8 mouse cellular contexts compared by ENCODE assay signal in genomic region chr2:91068872-91069165, GRCm38 (mm10). TPM values are rescaled to one million over a fixed set of nuclear protein-coding genes. Genes with fewer than 3 reads are reported as not detected.
DNase-seq lines count a peak whose midpoint lies in the region; ATAC-seq and TF ChIP-seq lines count a peak whose summit lies in the region.

No protein-coding gene starts in this region.

- H3K9me3 ChIP-seq in embryonic facial prominence, embryonic 12.5 days, result no peaks in the 10 kb centered on the region
- H3K9me3 ChIP-seq in hindbrain, postnatal 0 days (ENCODE audit: low read length), result no peaks in the 10 kb centered on the region

- TF ChIP-seq CTCF in left cerebral cortex, adult 2 months (IDR thresholded peaks at IDR 0.05), result no peak
- TF ChIP-seq CTCF in hindbrain, postnatal 0 days (IDR thresholded peaks at IDR 0.05; ENCODE audit: low read depth), result no peak

- no peak for DNase-seq in left cerebral cortex, adult 2 months (ENCODE audit: extremely low spot score in 1 of 2, low spot score in 2 of 2)
- DNase-seq in left cerebral cortex, postnatal 25 days (ENCODE audit: low spot score in 2 of 2), result no peak
- DNase-seq in hindbrain, postnatal 0 days (ENCODE audit: low spot score), result no peak
- no peak for DNase-seq in cerebellum, adult 8-10 months
- DNase-seq in retina, postnatal 1 day, result no peak

- H3K36me3 ChIP-seq in embryonic facial prominence, embryonic 12.5 days, result peaks cover 29% of the 10 kb centered on the region
- peaks cover 10% of the 10 kb centered on the region for H3K36me3 ChIP-seq in hindbrain, postnatal 0 days (ENCODE audit: insufficient read depth, low read length)
- peaks cover 4% of the 10 kb centered on the region for H3K36me3 ChIP-seq in myocyte (ENCODE audit: control insufficient read depth, insufficient read depth)

- peak overlapping the region; percentile 66 for H3K9ac ChIP-seq in embryonic facial prominence, embryonic 12.5 days
- H3K9ac ChIP-seq in hindbrain, postnatal 0 days (replicated peaks; ENCODE audit: low read length), result peak overlapping the region; percentile 72

- no peaks in the 10 kb centered on the region for H3K27me3 ChIP-seq in embryonic facial prominence, embryonic 12.5 days
- H3K27me3 ChIP-seq in hindbrain, postnatal 0 days (ENCODE audit: insufficient read depth, low read length), result no peaks in the 10 kb centered on the region
- no peaks in the 10 kb centered on the region for H3K27me3 ChIP-seq in myocyte (ENCODE audit: control insufficient read depth, insufficient read depth, insufficient read length)

- peak overlapping the region; percentile 4 for H3ac ChIP-seq in myocyte (ENCODE audit: control insufficient read depth, insufficient read length)

- TF ChIP-seq POLR2A in myocyte (IDR thresholded peaks at IDR 0.05; ENCODE audit: insufficient read length, low read depth), result no peak

- peak overlapping the region; percentile 80; the same call in 1 of the 2 replicates for H3K27ac ChIP-seq in left cerebral cortex, adult 2 months
- no peak overlapping the region for H3K27ac ChIP-seq in embryonic facial prominence, embryonic 12.5 days
- H3K27ac ChIP-seq in hindbrain, postnatal 0 days, result no peak overlapping the region

- WGBS in embryonic facial prominence, embryonic 12.5 days, result 46% methylated on average over 6 of the region's 6 CpGs
- 46% methylated on average over 6 of the region's 6 CpGs for WGBS in hindbrain, postnatal 0 days

- intact Hi-C loops in left cerebral cortex, adult 2 months (cut with DNase I), result no loop called here
- intact Hi-C loops in left cerebral cortex, postnatal 25 days (cut with DNase I), result no loop called here

- H3K79me2 ChIP-seq in myocyte (ENCODE audit: control insufficient read depth, insufficient read depth), result no peaks in the 10 kb centered on the region

- ATAC-seq in embryonic facial prominence, embryonic 12.5 days (ENCODE audit: insufficient number of reproducible peaks, insufficient read depth, low FRiP score, low TSS enrichment), result no peak
- ATAC-seq in hindbrain, postnatal 0 days, result no peak
- ATAC-seq in megakaryocyte-erythroid progenitor cell, adult 5-6 weeks (replicated peaks; ENCODE audit: low FRiP score, low TSS enrichment, poor library complexity, severe bottlenecking), result no peak

- peak overlapping the region; percentile 89 for H3K4me3 ChIP-seq in left cerebral cortex, adult 2 months
- peak overlapping the region; percentile 62 for H3K4me3 ChIP-seq in embryonic facial prominence, embryonic 12.5 days
- H3K4me3 ChIP-seq in hindbrain, postnatal 0 days (ENCODE audit: low read length), result peak overlapping the region; percentile 70
- peak overlapping the region; percentile 35 for H3K4me3 ChIP-seq in myocyte

- H3K4me2 ChIP-seq in embryonic facial prominence, embryonic 12.5 days (replicated peaks), result peak overlapping the region; percentile 94
- peak overlapping the region; percentile 67 for H3K4me2 ChIP-seq in hindbrain, postnatal 0 days (ENCODE audit: low read depth, low read length)
- peak overlapping the region; percentile 80 for H3K4me2 ChIP-seq in myocyte (ENCODE audit: low read depth)

- peaks cover 15% of the 10 kb centered on the region for H3K4me1 ChIP-seq in embryonic facial prominence, embryonic 12.5 days
- H3K4me1 ChIP-seq in hindbrain, postnatal 0 days (ENCODE audit: insufficient read depth, low read length), result peaks cover 20% of the 10 kb centered on the region

TF ChIP-seq in myocyte, 11 proteins besides CTCF, POLR2A, EP300 and RAD21:
- TF ChIP-seq MYOD1 (IDR thresholded peaks at IDR 0.05; ENCODE audit: control insufficient read depth in 1 of 3, insufficient read length in 2 of 3, low read depth in 2 of 3), result no peak
- no peak for TF ChIP-seq TCF3 (IDR thresholded peaks at IDR 0.05; ENCODE audit: insufficient read length, low read depth)
- no peak for TF ChIP-seq TCF12 (IDR thresholded peaks at IDR 0.05; ENCODE audit: insufficient read depth, poor library complexity, severe bottlenecking)
- TF ChIP-seq POLR2AphosphoS2 (IDR thresholded peaks at IDR 0.05; ENCODE audit: insufficient read length, low read depth), result peak; percentile 88

RNA-seq across cellular contexts. Expression of gene Slc39a13, which starts 1.4 kb away (rescaled TPM):
- 10 to 100 TPM; 30.1 to 32.3 TPM for total RNA-seq in left cerebral cortex, adult 2 months (2021)
- 10 to 100 TPM; 25.1 to 29.4 TPM for total RNA-seq in left cerebral cortex, postnatal 25 days (2021)
- 41.9 and 44.9 TPM in 2 replicates for polyA plus RNA-seq in embryonic facial prominence, embryonic 12.5 days (2016; fragmentation: Nextera tagmentation; extraction: Ambion mirVana)
- total RNA-seq in hindbrain, postnatal 0 days (2014; rRNA removed), result 37.1 and 42.7 TPM in 2 replicates
- 22.6 and 24.4 TPM in 2 replicates for polyA plus RNA-seq in hindbrain, postnatal 0 days (2015; fragmentation: Nextera tagmentation; extraction: Ambion mirVana)
- polyA plus RNA-seq in myocyte (2012; fragmentation: generic; extraction: Trizol), result 41.1 TPM
- total RNA-seq in megakaryocyte-erythroid progenitor cell, adult 5-6 weeks (2014; fragmentation: Nextera tagmentation), result 18.9 and 21.3 TPM in 2 replicates
- total RNA-seq in megakaryocyte-erythroid progenitor cell, adult 5-6 weeks (2017), result 6.4 and 10.6 TPM in 2 replicates

RNA-seq across cellular contexts. Expression of gene Spi1, which starts 13.4 kb away (rescaled TPM):
- 1 to 10 TPM; 3.4 to 4.8 TPM for total RNA-seq in left cerebral cortex, adult 2 months (2021)
- total RNA-seq in left cerebral cortex, postnatal 25 days (2021), result 1 to 10 TPM; 3.0 to 5.3 TPM
- 4.0 and 4.9 TPM in 2 replicates for polyA plus RNA-seq in embryonic facial prominence, embryonic 12.5 days (2016; fragmentation: Nextera tagmentation; extraction: Ambion mirVana)
- total RNA-seq in hindbrain, postnatal 0 days (2014; rRNA removed), result 3.0 and 8.5 TPM in 2 replicates
- polyA plus RNA-seq in hindbrain, postnatal 0 days (2015; fragmentation: Nextera tagmentation; extraction: Ambion mirVana), result 4.5 and 4.9 TPM in 2 replicates
- 0.04 TPM for polyA plus RNA-seq in myocyte (2012; fragmentation: generic; extraction: Trizol)
- total RNA-seq in megakaryocyte-erythroid progenitor cell, adult 5-6 weeks (2014; fragmentation: Nextera tagmentation), result 5.9 and 10.4 TPM in 2 replicates
- 3.7 and 8.8 TPM in 2 replicates for total RNA-seq in megakaryocyte-erythroid progenitor cell, adult 5-6 weeks (2017)

RNA-seq across cellular contexts. Expression of gene Psmc3, which starts 15.0 kb away (rescaled TPM):
- 100 to 1,000 TPM; 205 to 207 TPM for total RNA-seq in left cerebral cortex, adult 2 months (2021)
- 100 to 1,000 TPM; 184 to 218 TPM for total RNA-seq in left cerebral cortex, postnatal 25 days (2021)
- polyA plus RNA-seq in embryonic facial prominence, embryonic 12.5 days (2016; fragmentation: Nextera tagmentation; extraction: Ambion mirVana), result 307 and 326 TPM in 2 replicates
- total RNA-seq in hindbrain, postnatal 0 days (2014; rRNA removed), result 154 and 160 TPM in 2 replicates
- polyA plus RNA-seq in hindbrain, postnatal 0 days (2015; fragmentation: Nextera tagmentation; extraction: Ambion mirVana), result 249 and 261 TPM in 2 replicates
- polyA plus RNA-seq in myocyte (2012; fragmentation: generic; extraction: Trizol), result 688 TPM
- total RNA-seq in megakaryocyte-erythroid progenitor cell, adult 5-6 weeks (2014; fragmentation: Nextera tagmentation), result 172 and 200 TPM in 2 replicates
- total RNA-seq in megakaryocyte-erythroid progenitor cell, adult 5-6 weeks (2017), result 297 and 355 TPM in 2 replicates

RNA-seq across cellular contexts. Expression of gene Rapsn, which starts 33.4 kb away (rescaled TPM):
- under 1 TPM; 0.44 to 0.57 TPM for total RNA-seq in left cerebral cortex, adult 2 months (2021)
- total RNA-seq in left cerebral cortex, postnatal 25 days (2021), result under 1 TPM; 0.41 to 0.53 TPM
- polyA plus RNA-seq in embryonic facial prominence, embryonic 12.5 days (2016; fragmentation: Nextera tagmentation; extraction: Ambion mirVana), result 6.6 and 8.3 TPM in 2 replicates
- 0.22 TPM in 1 of 2 replicates, not detected in the other for total RNA-seq in hindbrain, postnatal 0 days (2014; rRNA removed)
- 0.88 and 1.1 TPM in 2 replicates for polyA plus RNA-seq in hindbrain, postnatal 0 days (2015; fragmentation: Nextera tagmentation; extraction: Ambion mirVana)
- 199 TPM for polyA plus RNA-seq in myocyte (2012; fragmentation: generic; extraction: Trizol)
- total RNA-seq in megakaryocyte-erythroid progenitor cell, adult 5-6 weeks (2014; fragmentation: Nextera tagmentation), result not detected in 2 replicates
- 0.80 TPM in 1 of 2 replicates, not detected in the other for total RNA-seq in megakaryocyte-erythroid progenitor cell, adult 5-6 weeks (2017)

RNA-seq across cellular contexts. Expression of gene Mybpc3, which starts 49.1 kb away (rescaled TPM):
- under 1 TPM; 0.33 to 0.43 TPM for total RNA-seq in left cerebral cortex, adult 2 months (2021)
- total RNA-seq in left cerebral cortex, postnatal 25 days (2021), result 1 to 10 TPM in 1 of 2 experiments, under 1 TPM in 1; 0.96 to 1.4 TPM
- polyA plus RNA-seq in embryonic facial prominence, embryonic 12.5 days (2016; fragmentation: Nextera tagmentation; extraction: Ambion mirVana), result 0.09 and 0.31 TPM in 2 replicates
- total RNA-seq in hindbrain, postnatal 0 days (2014; rRNA removed), result 0.25 and 0.37 TPM in 2 replicates
- polyA plus RNA-seq in hindbrain, postnatal 0 days (2015; fragmentation: Nextera tagmentation; extraction: Ambion mirVana), result 0.13 and 0.23 TPM in 2 replicates
- 0.05 TPM for polyA plus RNA-seq in myocyte (2012; fragmentation: generic; extraction: Trizol)
- total RNA-seq in megakaryocyte-erythroid progenitor cell, adult 5-6 weeks (2014; fragmentation: Nextera tagmentation), result not detected in 2 replicates
- 0.42 TPM in 1 of 2 replicates, not detected in the other for total RNA-seq in megakaryocyte-erythroid progenitor cell, adult 5-6 weeks (2017)

Comparison
In these comparisons a context has a peak if more than half of its experiments do, and no peak if none do; other contexts are left out.
1. H3K4me3 ChIP-seq: peak in every context shown above with its lines; median percentile 89 in left cerebral cortex, adult 2 months; 70 in hindbrain, postnatal 0 days; 62 in embryonic facial prominence, embryonic 12.5 days; 35 in myocyte.